Mouse (Mus musculus): Measurements from ENCODE around the gene Tmem72. TPM values are rescaled to one million over a fixed set of nuclear protein-coding genes. Genes with fewer than 3 reads are reported as not detected.

The Tmem72 gene
- polyA plus RNA-seq, 1 experiment, result not detected

GRCm38 (mm10) chr6:116639663-116640062 is 77.0 kb downstream of the Tmem72 start:
- H3K4me1 ChIP-seq (ENCODE audit: control insufficient read depth, insufficient read depth, low read length), result peaks cover 20% of the 10 kb centered on the region
- TF ChIP-seq CTCF (IDR thresholded peaks at IDR 0.05; ENCODE audit: low read depth, low read length), result no peak
- TF ChIP-seq POLR2A (IDR thresholded peaks at IDR 0.05; ENCODE audit: borderline replicate concordance, low read depth, low read length), result no peak
- no peak overlapping the region for H3K27ac ChIP-seq (ENCODE audit: insufficient read depth, low read depth, low read length)

GRCm38 (mm10) chr6:116638871-116639270 is 77.8 kb downstream of the Tmem72 start:
- no peak overlapping the region for H3K4me3 ChIP-seq (ENCODE audit: insufficient read depth, low read length)
- TF ChIP-seq CTCF (IDR thresholded peaks at IDR 0.05; ENCODE audit: low read depth, low read length) (no peak), POLR2A (IDR thresholded peaks at IDR 0.05; ENCODE audit: borderline replicate concordance, low read depth, low read length) (no peak)
- peaks cover 18% of the 10 kb centered on the region for H3K4me1 ChIP-seq (ENCODE audit: control insufficient read depth, insufficient read depth, low read length)

More at GRCm38 (mm10) chr6:116639663-116640062, 77.0 kb downstream of the Tmem72 start:
- H3K4me3 ChIP-seq (ENCODE audit: insufficient read depth, low read length), result no peak overlapping the region

GRCm38 (mm10) chr6:116637496-116637895 is 79.2 kb downstream of the Tmem72 start:
- no peak for TF ChIP-seq POLR2A (IDR thresholded peaks at IDR 0.05; ENCODE audit: borderline replicate concordance, low read depth, low read length)
- no peak for TF ChIP-seq CTCF (IDR thresholded peaks at IDR 0.05; ENCODE audit: low read depth, low read length)
- Histone ChIP-seq H3K27ac (ENCODE audit: insufficient read depth, low read depth, low read length) (no peak overlapping the region), H3K4me1 (ENCODE audit: control insufficient read depth, insufficient read depth, low read length) (peaks cover 19% of the 10 kb centered on the region), H3K4me3 (ENCODE audit: insufficient read depth, low read length) (no peak overlapping the region)

More at GRCm38 (mm10) chr6:116638871-116639270, 77.8 kb downstream of the Tmem72 start:
- H3K27ac ChIP-seq (ENCODE audit: insufficient read depth, low read depth, low read length), result no peak overlapping the region

- Histone ChIP-seq H3K27ac (ENCODE audit: insufficient read depth, low read depth, low read length) (no peak overlapping the region), H3K4me1 (ENCODE audit: control insufficient read depth, insufficient read depth, low read length) (peaks cover 24% of the 10 kb centered on the region)
Measured at GRCm38 (mm10) chr6:116636581-116637235, 80.0 kb downstream of the Tmem72 start.

GRCm38 (mm10) chr6:116635251-116636180 is 81.2 kb downstream of the Tmem72 start:
- TF ChIP-seq CTCF (IDR thresholded peaks at IDR 0.05; ENCODE audit: low read depth, low read length) (no peak), POLR2A (IDR thresholded peaks at IDR 0.05; ENCODE audit: borderline replicate concordance, low read depth, low read length) (no peak)
- Histone ChIP-seq H3K4me1 (ENCODE audit: control insufficient read depth, insufficient read depth, low read length) (peaks cover 36% of the 10 kb centered on the region), H3K4me3 (ENCODE audit: insufficient read depth, low read length) (no peak overlapping the region), H3K27ac (ENCODE audit: insufficient read depth, low read depth, low read length) (0 out of 2 replicates have a peak overlapping the region, but pooled peaks have one; percentile 17)

More at GRCm38 (mm10) chr6:116636581-116637235, 80.0 kb downstream of the Tmem72 start:
- TF ChIP-seq POLR2A (IDR thresholded peaks at IDR 0.05; ENCODE audit: borderline replicate concordance, low read depth, low read length) (no peak), CTCF (IDR thresholded peaks at IDR 0.05; ENCODE audit: low read depth, low read length) (no peak)
- H3K4me3 ChIP-seq (ENCODE audit: insufficient read depth, low read length), result no peak overlapping the region

GRCm38 (mm10) chr6:116633741-116634695 is 82.7 kb downstream of the Tmem72 start:
- peaks cover 44% of the 10 kb centered on the region for H3K4me1 ChIP-seq (ENCODE audit: control insufficient read depth, insufficient read depth, low read length)
- no peak overlapping the region for H3K4me3 ChIP-seq (ENCODE audit: insufficient read depth, low read length)
- no peak overlapping the region for H3K27ac ChIP-seq (ENCODE audit: insufficient read depth, low read depth, low read length)
- TF ChIP-seq CTCF (IDR thresholded peaks at IDR 0.05; ENCODE audit: low read depth, low read length), result no peak
- TF ChIP-seq POLR2A (IDR thresholded peaks at IDR 0.05; ENCODE audit: borderline replicate concordance, low read depth, low read length), result no peak

GRCm38 (mm10) chr6:116632129-116632528 is 84.6 kb downstream of the Tmem72 start:
- peak; percentile 92 for TF ChIP-seq CTCF (IDR thresholded peaks at IDR 0.05; ENCODE audit: low read depth, low read length)
- no peak for TF ChIP-seq POLR2A (IDR thresholded peaks at IDR 0.05; ENCODE audit: borderline replicate concordance, low read depth, low read length)
- H3K4me3 ChIP-seq (ENCODE audit: insufficient read depth, low read length), result no peak overlapping the region
- H3K4me1 ChIP-seq (ENCODE audit: control insufficient read depth, insufficient read depth, low read length), result peaks cover 46% of the 10 kb centered on the region
- H3K27ac ChIP-seq (ENCODE audit: insufficient read depth, low read depth, low read length), result no peak overlapping the region

- peaks cover 29% of the 10 kb centered on the region for H3K4me1 ChIP-seq (ENCODE audit: control insufficient read depth, insufficient read depth, low read length)
- no peak overlapping the region for H3K27ac ChIP-seq (ENCODE audit: insufficient read depth, low read depth, low read length)
- no peak for TF ChIP-seq POLR2A (IDR thresholded peaks at IDR 0.05; ENCODE audit: borderline replicate concordance, low read depth, low read length)
- TF ChIP-seq CTCF (IDR thresholded peaks at IDR 0.05; ENCODE audit: low read depth, low read length), result no peak
Measured at GRCm38 (mm10) chr6:116629766-116630165, 86.9 kb downstream of the Tmem72 start.

More at GRCm38 (mm10) chr6:116629766-116630165, 86.9 kb downstream of the Tmem72 start:
- H3K4me3 ChIP-seq (ENCODE audit: insufficient read depth, low read length), result no peak overlapping the region

Other genes with a start within 250 kb of the Tmem72 start
- not detected in 2 replicates for gene Olfr211, start 227.8 kb downstream of the Tmem72 start, polyA plus RNA-seq (2012; ENCODE audit: insufficient read depth, insufficient read length, missing spikeins)
- not detected in 2 replicates for gene Olfr212, start 210.4 kb downstream of the Tmem72 start, polyA plus RNA-seq (2012; ENCODE audit: insufficient read depth, insufficient read length, missing spikeins)
- not detected in 2 replicates for gene Olfr213, start 178.5 kb downstream of the Tmem72 start, polyA plus RNA-seq (2012; ENCODE audit: insufficient read depth, insufficient read length, missing spikeins)
- gene Gm5580, start 165.8 kb downstream of the Tmem72 start, polyA plus RNA-seq (2012; ENCODE audit: insufficient read depth, insufficient read length, missing spikeins), result not detected in 2 replicates
- not detected in 2 replicates for gene Olfr214, start 162.7 kb downstream of the Tmem72 start, polyA plus RNA-seq (2012; ENCODE audit: insufficient read depth, insufficient read length, missing spikeins)
- gene Olfr215, start 132.7 kb downstream of the Tmem72 start, polyA plus RNA-seq (2012; ENCODE audit: insufficient read depth, insufficient read length, missing spikeins), result not detected in 2 replicates
- 26.7 and 31.5 TPM in 2 replicates for gene Zfp422, start 87.9 kb downstream of the Tmem72 start, polyA plus RNA-seq (2012; ENCODE audit: insufficient read depth, insufficient read length, missing spikeins)
- 0.61 TPM in 1 of 2 replicates, not detected in the other for gene Depp1, start 66.3 kb downstream of the Tmem72 start, polyA plus RNA-seq (2012; ENCODE audit: insufficient read depth, insufficient read length, missing spikeins)
- 388 and 401 TPM in 2 replicates for gene Rassf4, start 43.0 kb downstream of the Tmem72 start, polyA plus RNA-seq (2012; ENCODE audit: insufficient read depth, insufficient read length, missing spikeins)